Mouse (Mus musculus) cerebellum, postnatal 36 days (tissue): Measurements from ENCODE around the gene Chrna4.
A peak's percentile ranks its signal among the peaks of the same experiment; 100 is the strongest.

Source experiments
- DNase-seq, 2 experiments: peaks; one replicate each; pipeline ENCODE4 v3.0.0; 2021 to 2022; ENCODE audit warnings: mixed read lengths in 2 of 2

Chrna4 gene

DNA sequence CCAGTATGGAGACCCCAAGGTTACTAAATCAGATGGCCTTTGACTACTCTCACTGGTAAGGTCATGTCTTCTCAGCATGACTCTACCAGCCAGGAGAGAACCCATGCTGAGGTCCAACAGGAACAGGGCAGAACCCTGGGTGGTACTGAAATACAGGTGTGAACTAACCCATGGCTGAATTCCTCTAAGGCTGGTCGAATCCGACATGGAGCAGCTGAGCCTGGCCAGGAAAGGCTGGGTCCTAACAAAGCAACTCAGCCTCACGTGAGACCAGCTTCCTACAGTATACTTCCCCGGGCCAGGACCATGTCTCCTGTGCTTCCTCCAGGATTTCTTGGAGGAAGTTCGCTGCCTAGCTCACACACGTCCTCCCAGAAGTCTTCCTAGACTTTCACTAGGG, 6.8 kb downstream of the Chrna4 start:
- no peak for DNase-seq

DNA sequence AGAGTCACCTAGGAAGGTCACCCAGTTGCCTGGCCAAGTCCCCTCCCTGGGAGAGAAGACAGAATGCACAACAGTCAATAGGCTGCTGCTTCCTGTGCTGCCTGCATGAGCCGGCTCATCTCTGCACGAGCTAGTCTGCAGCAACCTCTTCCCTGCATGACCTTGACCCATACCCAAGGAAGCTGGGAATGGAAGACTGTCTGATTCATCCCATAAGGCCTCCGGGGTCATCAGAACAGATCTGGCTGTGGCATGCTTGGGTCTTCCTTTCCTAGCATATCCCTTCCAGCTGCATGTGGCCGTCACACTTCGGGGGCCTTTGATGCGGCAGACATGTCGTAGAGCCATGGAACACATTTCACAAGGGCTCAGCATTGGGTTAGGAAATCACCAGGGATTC, 8.2 kb downstream of the Chrna4 start:
- DNase-seq, result no peak

DNA sequence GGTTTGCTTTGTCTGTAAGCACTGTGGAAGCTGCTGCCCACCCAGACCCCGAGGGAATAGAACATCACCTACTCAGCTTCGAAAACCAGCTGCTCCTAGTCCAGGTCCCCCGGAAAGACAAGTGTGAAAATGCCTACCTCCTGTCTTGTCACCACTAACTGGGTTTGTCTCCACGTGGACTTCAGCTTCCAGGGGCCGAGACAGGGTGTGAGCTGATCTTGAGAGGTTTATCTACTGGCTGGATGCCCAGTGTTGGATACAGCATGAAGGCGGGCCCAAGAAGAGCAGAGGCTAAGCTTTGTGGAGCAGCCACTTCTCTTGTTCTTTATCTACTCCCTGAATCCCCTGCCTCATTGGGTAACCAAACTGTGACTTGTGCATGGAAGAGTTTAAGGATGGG, 10.0 kb downstream of the Chrna4 start:
- no peak for DNase-seq

DNA sequence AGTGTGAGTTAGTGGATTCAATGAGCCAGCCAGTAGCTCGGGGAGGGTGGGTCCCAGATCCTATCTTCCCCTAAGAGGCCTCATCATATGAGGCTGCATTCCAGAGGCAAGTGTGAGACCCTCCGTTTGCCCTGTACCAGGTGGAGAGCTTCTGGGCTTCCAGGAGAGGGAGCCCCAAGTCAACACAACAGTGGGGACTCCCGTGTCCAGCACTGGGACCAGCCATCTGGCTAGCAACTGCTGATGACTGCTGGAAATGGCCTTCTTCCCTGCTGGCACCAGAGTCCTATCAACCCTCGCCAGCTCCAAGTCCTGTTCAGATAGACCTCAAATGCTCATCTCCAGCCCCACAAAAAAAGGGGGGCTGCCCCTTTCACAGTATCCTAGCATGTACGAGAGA, 10.9 kb downstream of the Chrna4 start:
- peak; percentile 61 to 76 for DNase-seq

DNA sequence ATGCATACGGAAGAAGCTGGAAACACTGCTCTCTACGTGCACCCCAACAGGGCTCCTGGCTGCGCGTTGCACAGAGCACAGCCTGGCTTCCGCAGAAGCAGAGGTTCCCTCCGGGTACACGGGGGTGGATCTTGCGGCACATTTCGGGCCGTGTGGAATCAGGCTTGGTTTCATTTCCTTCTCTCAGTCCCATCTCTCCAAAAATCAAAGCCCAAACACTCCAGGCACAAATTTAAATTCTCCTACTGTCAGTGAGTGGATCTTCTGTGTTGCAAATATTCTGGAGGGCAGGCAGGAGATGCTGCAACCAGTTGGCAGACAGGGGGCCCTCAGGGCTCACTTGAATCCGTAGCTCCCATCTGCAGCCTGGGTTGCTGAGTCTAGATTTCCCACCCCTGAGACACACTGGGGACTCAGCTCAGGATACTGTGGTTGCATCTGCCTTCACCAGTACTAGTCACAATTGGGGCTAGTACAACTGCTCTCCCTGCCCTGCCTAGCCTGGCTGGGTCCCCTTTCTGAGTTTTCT, 11.9 kb downstream of the Chrna4 start:
- no peak for DNase-seq

DNA sequence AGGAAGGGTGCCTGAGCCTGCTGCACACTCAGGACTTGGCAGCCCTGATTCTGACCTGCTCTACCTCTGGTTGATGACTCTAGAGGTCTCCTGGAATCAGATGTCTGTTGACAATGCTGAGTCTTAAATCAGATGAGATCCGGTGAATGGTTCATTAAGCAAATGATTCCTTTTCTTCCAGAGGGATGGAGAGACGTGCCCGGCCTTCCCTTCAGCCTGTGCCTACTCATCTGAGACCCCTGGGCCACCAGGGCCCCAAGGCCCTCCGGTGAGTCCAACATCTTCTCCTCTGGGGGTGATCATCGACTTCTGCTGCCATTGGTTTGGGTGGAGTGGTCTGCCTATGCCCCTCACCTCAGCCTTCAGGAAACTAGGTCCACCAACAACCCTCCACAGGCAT, 35.0 kb downstream of the Chrna4 start:
- no peak for DNase-seq

DNA sequence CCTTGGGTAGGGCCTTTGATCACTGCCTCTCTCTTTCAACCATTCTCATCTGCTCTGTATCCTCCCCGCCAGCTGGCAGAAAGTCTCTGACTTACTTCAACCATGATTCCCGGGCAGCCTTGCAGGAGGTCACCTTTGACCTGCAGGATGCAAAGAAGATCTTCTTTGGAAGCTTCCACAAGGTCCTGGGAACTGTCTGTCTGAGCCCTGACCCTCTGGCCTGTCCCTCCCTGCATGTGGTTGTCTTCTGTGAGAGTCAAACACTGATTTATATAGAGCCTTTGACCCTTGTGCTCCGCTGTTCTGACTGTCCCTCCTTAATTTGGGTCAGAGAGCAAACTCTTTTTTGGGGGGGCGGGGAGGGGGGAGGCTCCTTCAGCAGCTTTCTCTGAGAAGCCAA, 36.3 kb downstream of the Chrna4 start:
- no peak for DNase-seq

DNA sequence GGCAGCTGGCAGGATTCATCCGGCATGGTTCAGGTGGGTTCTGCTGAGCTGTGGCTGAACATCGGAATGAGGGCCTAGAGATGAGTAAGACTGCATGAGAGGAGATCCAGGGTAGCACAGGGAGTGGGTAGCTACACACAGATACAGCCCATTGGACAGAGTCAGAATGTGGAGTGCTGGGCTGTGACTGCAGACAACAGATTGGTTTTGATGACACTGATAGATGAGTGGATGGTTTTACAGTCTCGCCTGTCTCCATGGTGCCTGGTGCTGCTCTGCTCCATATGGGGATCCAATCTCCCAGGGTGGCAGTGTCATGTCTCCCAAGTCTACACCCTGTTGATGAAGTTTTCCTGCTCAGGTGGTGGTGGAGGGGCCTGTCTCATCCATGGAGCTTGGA, 46.4 kb downstream of the Chrna4 start:
- DNase-seq, result no peak

DNA sequence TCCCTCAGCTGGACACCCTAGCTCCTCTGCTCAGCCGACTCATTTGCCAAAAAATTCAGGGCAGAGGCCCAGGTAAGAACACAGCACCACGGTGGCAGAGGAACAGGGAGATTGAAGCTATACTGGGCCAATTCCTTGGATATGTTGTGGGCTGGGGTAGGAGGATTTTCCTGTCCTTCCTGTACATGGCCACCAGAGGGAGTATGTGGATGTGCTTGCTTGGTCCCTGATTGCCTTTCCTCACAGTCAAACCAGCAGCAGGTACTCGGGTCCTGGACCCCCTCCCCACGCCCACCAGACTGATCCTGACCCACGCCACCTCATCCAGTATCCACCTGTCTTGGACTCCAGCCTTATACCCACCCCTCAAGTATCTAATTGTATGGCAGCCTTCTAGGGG, 46.9 kb downstream of the Chrna4 start:
- peak; percentile 43 to 56 for DNase-seq

DNA sequence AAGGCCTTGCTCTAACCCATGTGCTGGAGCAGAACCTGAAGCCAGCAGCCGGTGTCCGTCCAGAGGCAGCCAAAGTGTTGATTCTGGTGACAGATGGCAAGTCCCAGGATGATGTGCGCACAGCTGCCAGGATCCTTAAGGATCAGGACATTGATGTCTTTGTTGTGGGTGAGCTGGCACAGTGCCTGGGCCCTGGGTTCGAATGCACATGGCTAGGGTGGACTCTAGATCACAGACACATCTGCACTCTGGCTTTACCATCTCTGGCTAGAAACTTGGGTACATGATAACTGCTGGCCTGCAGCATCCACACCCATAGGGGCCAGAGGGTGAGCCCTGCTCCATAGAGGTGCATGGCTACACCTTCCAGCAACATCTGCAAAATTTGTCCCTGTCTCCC, 47.9 kb downstream of the Chrna4 start:
- DNase-seq, result no peak

DNA sequence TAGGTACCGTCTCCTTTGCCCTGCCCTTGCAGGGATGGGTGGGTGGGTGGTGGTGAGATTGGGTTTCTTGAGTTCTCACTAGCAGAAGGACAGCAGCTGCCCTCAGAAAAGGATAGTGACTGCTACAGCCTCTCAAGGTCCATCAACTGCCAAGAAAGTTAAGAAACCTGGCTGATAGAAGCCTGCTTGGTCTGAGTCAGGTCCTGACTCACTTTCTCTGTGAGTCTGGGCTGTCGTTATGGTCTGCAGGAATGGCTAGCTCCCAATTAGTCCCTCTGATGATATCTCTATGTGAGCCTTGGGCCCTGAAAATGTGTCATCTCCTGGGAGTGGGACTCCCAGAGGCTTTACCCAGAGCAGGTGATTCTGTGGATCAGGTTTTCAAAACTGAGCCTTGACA, 49.0 kb downstream of the Chrna4 start:
- no peak for DNase-seq

DNA sequence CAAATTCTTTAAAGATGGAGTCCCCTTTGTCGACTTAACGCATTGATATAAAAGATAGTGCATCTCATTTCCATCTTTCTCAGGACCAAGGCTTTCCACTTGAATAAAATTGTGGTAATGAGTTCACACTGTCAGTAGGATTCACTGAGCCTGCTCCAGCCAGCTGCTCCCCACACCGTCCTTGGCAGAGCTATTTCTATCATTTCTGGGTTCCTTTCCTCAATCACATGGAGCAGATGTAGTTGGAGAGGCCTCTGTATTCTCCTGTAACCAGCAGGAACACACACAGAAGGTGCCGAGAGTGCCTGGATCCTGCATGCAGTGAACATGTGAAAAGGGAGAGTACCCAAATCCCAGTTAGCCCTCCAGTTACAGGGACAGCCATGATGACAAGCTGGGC, 53.0 kb downstream of the Chrna4 start:
- no peak for DNase-seq

DNA sequence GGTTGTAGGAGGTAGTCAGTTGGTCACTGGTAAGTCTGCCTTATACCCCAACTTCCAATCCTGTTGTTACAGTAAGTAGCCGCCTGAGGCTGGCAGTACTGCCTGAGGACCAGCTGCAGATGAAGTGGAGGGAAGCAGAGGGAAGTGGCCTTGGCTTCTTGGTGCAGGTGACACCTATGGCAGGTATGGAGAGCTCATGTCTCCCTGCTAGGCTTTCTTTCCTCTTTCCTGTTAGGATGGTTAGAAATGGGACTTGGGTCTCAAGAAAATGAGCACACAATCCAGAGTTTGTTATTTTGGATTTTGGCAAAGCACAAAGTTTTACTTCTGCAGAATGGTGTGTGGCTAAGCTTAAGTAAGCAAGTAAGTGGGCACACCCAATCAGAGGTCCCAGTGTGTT, 54.4 kb downstream of the Chrna4 start:
- no peak for DNase-seq

DNA sequence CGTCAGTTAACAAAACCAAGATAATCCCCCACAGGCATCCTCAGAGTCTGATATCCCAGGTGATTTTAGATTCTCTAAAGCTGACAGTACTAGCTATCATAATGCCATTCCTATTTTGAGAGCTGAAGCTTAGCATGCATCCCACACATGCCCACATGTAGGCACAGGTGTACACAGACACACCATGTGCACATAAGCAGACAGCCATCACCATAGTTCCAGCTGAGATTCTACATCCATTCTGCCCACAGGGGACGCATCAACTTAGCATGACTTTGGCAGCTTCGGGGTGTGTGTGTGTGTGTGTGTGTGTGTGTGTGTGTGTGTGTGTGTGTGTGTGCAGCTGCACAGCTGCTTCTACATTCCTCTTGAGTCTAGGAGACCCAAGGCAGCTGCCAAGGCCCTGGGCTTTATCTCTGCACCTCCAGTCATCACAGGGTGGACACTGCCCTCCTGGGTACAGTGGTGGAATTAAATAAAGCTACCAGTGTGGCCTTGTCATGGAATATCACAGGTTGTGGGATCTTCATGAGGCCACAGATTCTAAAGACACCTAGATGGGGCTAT, 54.9 kb downstream of the Chrna4 start:
- DNase-seq, result no peak

DNA sequence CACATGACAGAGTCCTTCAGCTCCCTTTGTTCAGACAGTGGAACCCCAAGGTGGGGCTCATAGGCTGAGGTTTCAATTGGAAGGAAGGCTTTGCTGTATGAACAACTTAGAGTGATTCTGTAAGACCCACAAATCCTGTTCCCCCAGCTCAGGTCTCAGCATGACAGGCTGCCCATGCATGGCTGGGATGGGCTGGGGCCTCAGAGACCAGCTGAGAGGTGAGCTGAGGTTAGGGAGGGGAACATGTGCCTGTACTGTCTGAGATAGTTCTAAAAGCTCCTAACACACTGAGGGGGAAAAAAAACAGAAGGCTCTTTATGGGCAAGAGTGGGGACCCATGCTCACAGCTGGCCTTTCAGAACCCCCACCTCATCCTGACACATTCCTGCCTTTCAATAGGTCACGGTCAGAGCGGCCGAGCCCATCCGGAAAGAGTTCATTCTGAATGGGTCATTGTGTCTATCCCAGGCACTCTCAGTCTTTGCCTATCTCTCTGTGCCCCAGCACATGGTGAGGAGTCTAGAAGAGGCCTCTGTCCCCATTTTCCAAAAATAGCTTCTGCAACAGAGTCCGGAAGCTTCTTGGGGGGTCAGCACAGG, 55.8 kb downstream of the Chrna4 start:
- no peak for DNase-seq

DNA sequence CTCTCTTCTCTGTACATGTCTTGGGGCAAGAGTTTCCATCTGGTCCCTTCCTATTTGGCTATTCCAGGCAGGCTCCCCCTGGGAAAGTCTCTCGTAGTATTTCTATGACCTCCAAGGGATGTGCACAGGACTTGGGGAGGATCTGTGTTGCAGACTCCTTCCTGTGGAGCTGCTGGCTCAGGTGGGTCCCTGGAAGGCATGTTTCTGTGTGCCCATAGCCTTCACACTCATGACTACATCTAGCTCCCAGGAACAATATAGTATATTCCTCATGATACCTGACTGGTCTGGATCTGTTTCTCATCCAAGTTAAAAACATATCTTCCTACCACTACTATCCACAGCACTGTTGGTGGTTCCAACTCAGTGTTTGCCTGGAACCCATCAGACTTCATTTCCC, 56.3 kb downstream of the Chrna4 start:
- DNase-seq, result no peak

DNA sequence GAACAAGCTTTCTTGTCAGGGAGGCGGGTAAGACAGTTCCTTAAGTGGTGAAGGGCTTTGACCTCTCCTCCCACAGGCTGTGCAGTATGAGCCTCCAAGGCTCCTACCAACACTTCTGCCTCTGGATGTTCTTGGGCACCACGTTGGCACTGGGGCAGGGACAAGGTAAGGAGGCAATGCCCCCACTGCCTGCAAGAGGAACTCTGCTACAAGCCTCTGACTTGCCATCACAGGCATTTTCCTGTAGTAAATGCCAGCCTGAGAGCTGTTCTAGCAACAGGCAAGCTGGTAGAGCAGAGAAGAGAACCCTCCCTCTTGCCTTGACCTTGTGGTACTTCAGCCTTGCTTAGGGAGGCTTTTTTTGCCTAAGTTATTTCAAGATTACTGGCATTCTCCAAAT, 56.9 kb downstream of the Chrna4 start, which contains the start of gene Col20a1:
Gene Col20a1 (plus strand): TSS at position 87 of the 400 bp plus-strand sequence.
- DNase-seq, result no peak

DNA sequence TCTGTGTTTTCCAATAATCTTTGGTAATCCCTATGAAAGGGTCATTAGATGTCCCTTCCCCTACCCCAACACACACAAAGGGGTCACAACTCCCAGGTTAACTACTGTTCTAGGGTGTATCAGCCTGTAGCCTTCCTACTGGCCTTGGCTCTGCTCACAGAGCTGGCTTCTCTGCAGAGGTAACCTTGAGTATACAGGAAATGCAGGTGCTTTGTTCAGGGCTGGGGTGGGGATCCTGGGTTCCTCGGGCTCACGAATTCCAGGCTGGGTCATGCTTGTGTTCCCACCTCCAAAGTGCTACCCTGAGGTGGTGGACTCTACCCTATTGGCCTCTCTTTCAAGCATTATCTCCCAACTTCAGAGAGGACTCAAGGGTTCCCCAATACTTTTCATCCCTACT, 57.7 kb downstream of the Chrna4 start:
- DNase-seq, result no peak

DNA sequence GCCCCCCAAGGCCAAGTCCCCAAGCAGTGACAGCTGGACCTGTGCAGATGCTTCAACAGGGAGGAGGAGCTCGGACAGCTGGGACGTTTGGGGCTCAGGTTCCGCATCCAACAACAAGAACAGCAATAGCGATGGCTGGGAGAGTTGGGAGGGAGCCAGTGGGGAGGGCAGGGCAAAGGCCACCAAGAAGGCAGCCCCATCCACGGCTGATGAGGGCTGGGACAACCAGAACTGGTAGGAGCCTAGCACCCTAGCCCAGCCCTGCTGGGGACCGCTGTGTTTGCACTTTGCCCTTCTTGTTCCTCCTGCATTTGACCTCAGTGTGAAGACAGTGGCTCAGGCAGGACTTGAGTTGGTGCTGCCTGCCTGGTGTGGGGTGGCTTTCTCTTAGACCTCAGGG, 62.2 kb downstream of the Chrna4 start:
- DNase-seq, result no peak
